Mouse (Mus musculus) hindlimb bud, embryonic 11.5 days (tissue): ENCODE measurements around the gene Ifitm10.
A peak's percentile ranks its signal among the peaks of the same experiment; 100 is the strongest.
"Not testable (repeated sequence)": the region's sequence is repeated elsewhere in the genome, so short reads cannot be mapped to it uniquely, and the experiment has no call there.

Experiments used
- DNase-seq: peaks from one replicate; pipeline ENCODE4 v3.0.0-alpha.2; 2012; ENCODE audit warnings: low read depth, low spot score; ENCODE audit errors: extremely low spot score

The Ifitm10 gene

DNA sequence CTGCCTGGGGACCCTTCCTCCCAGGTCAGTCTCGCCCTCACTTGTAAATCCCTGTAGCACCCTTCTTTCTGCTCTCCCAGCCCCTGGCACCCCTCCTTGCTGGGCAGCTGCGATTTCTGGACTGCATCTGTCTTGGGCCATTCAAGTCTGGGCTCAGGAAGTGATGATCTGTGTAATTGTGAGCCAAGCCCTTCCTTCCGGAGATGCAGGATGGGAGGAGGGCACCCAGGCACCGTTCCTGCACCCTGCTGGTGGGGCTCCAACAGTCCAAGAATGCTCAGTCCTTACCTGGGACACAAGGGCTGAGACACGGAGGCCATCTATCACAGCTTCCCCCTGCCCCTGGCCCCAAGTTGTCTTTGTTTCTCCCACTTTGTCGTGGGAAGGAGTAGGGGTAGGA, 3.7 kb downstream of the Ifitm10 start:
- DNase-seq, result no peak

DNA sequence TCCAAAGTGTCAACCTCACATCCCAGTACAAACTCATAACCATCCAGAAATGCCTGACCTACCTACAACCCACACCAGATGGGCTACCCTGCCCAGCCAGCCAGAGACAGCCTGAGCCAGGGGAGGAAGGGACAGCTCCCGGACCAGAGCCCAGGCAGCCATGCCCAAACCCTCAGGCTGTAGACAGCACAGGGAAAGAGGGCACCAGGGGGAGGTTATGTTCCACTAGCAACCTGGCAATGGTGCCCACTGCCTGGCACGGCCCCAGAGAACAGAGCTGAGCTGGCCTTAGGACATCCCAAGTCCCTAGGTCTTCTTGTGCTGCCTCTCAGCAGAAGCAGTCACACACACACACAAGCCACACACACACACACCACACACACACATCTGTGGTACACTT, 4.7 kb downstream of the Ifitm10 start:
- DNase-seq, result no peak

- DNase-seq, result no peak
Observed at GRCm38 (mm10) chr7:142363107-142363506, 10.4 kb downstream of the Ifitm10 start.

GRCm38 (mm10) chr7:142360743-142361142, 12.8 kb downstream of the Ifitm10 start:
- DNase-seq, result no peak

GRCm38 (mm10) chr7:142359129-142359528, 14.4 kb downstream of the Ifitm10 start:
- DNase-seq, result no peak

GRCm38 (mm10) chr7:142357566-142357965, 16.0 kb downstream of the Ifitm10 start:
- DNase-seq, result no peak

- no peak for DNase-seq
Observed at GRCm38 (mm10) chr7:142354661-142355233, 18.8 kb downstream of the Ifitm10 start.

DNA sequence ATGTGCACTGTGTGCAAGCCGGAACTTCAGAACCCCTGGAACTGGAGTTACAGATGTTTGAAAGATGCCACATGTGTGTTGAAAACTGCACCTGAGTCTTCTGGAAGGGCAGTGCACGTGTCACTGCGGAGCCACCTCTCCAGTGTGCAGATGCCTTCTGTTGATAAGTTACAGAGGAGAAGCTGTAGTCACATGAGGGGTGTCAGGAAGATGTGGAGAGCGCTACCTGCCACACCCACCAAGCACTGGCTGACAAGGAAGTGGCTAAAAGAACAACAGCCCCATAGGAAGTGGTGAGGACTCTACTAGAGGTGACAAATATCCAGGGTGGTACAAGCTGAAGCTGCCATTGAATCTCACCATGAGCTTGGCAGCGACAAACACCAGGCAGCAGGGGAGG, 19.7 kb downstream of the Ifitm10 start:
- DNase-seq, result no peak

- no peak for DNase-seq
Observed at GRCm38 (mm10) chr7:142351569-142351968, 22.0 kb downstream of the Ifitm10 start.

DNA sequence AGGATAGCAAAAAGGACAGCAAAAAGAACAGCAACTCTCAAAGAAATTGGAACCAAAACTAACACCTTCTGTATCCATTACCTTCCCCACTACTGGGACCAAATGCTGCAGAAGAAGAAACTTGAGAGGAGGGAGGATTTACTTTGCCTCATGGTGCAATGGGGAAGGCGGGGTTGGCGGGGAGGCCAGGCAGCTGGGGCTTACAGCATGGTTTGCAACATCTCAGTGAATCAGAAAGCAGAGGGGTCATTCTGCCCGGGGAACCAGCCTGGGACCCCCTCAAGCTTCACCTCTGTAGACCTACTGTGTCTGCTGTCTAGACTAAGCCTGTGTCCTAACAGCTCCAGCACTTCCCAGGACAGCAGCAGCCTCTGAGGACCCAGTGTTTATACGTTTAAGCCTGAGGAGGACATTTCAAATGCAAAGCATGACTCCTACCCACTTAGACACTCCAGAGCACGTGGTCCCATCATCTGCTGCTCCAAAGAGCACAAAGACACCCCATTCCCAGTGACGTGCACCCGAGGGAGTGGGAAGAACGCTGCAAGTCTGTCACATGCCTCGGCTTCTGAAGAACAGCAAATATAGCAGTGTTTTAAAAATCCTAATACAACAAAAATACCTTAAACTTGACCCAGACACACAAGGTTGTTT, 24.1 kb downstream of the Ifitm10 start:
- no peak for DNase-seq

GRCm38 (mm10) chr7:142347542-142347941, 26.0 kb downstream of the Ifitm10 start:
- no peak for DNase-seq

DNA sequence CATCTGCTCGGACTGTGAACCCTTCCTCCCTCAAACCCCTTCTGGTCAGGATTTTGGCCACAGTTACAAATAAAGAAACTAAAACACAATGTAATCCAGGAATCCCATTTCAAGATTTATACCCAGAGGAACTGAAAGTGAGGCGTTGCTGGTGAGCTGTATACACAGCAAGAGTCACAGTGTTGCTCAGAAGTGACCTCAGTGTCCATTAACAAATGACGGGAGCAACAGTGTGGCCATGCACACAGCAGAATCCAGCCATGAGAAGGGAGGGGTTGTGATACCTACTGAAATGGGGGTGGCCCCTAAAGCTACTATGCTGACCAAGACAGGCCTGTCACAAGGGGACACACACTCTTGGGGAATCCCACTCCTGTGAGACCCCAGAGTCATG, 31.3 kb downstream of the Ifitm10 start:
- DNase-seq, result no peak

DNA sequence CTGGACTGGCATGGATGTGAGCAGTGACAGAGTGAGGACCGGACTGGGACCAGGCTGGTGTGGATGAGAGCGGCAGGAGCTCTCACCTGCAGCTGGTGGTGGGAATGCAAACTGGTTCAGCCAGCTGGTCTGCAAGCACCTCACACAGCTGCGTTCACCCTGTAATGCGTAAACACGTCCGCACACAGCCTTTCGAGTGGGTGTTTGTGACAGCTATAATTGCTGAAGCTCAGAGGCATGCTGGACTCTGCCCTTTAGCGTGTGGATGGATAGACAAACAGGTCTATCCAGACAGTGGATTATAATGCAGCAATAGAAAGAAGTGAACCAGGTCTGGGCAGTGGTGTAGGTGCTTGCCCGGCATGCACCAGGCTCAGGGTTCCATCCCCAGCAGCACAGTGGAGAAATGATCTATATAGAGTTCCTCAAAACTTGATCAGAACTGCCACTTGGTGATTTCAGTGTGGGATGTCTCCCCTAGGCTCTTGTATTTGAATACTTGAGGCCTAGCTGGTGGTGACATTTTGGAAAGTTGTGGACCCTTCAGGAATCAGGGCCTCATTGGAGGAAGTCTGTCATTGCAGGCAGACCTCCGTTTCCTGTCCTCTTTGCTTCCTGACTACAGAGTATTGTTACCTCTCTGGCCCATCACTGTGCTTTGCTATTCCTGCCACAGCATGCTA, 31.8 kb downstream of the Ifitm10 start:
- no peak for DNase-seq

DNA sequence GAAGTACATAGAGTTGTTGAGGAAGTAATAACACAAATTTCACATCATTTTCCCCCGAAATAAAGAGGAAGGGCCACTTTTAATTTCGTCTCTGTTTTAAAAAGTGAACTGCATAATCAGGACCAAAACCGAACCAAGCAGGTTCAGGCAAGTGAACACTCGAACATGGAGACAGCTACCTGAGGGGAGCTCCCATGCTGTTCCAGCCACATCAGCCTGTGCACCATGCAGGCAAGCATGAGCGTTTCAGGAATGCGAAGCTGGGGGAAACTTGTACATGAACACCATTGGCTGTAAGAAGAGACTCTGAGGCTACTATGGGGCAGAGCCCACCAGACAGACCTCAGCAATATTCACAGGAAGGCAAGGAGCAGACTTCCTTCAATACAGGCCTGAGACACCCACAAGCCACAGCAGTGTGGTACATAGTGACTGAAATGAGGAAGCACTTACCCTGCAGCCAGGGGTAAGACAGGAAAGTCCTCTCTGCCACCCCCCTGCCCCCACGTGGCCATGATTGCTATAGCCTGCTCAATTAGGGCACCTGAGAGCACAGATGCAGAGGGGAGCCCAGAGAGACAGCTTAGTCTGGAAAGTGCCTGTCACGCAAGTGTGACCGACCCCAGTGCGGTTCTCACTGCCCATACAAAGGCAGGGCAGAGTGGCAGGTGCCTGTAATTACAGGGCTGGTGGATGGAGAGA, 33.1 kb downstream of the Ifitm10 start:
- no peak for DNase-seq

- DNase-seq, result no peak
Observed at GRCm38 (mm10) chr7:142335151-142335550, 38.4 kb downstream of the Ifitm10 start.

GRCm38 (mm10) chr7:142334246-142334645, 39.3 kb downstream of the Ifitm10 start:
- DNase-seq, result peak; percentile 82

DNA sequence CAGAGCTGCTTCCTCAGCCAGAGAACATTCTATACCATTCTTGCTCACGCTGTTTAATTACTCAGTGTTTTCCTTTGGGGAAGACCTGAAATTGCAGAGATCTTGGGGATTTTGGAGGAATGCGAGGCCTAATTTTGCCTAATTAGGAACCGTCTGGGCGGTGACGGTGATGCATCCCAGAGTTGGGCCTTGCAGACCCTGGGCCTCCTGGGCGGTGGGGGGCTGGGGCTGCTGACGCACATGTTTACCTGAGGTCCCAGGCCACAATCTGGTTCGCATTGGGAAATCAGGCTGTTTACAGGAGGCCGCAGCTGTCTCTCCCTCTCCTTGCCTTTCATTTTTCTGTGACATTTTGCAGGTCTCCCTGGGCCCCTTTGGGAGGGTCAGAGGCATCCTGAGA, 40.8 kb downstream of the Ifitm10 start:
- not testable (repeated sequence) for DNase-seq

GRCm38 (mm10) chr7:142331281-142331680, 42.3 kb downstream of the Ifitm10 start:
- no peak for DNase-seq

- DNase-seq, result no peak
Observed at GRCm38 (mm10) chr7:142330271-142330724, 43.3 kb downstream of the Ifitm10 start.

DNA sequence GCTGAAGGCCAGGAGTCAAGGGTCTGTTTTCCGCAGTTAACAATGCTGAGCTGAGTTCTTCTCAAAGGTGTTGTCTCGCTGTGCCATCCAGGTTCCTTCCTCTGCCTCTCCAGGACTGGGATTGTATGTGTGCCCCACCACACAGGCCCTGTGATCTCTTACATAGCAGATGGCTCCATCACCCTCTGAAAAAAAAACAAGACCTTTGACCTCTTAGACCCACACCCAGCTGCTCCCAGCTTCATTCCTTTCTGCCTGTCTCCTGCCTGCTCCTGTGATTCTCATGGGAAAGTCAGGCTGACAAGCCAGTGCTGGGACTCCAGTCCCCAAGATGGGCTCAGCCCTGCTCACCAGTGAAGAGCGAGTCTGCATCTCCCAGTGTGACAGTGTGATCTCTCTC, 45.0 kb downstream of the Ifitm10 start:
- no peak for DNase-seq

DNA sequence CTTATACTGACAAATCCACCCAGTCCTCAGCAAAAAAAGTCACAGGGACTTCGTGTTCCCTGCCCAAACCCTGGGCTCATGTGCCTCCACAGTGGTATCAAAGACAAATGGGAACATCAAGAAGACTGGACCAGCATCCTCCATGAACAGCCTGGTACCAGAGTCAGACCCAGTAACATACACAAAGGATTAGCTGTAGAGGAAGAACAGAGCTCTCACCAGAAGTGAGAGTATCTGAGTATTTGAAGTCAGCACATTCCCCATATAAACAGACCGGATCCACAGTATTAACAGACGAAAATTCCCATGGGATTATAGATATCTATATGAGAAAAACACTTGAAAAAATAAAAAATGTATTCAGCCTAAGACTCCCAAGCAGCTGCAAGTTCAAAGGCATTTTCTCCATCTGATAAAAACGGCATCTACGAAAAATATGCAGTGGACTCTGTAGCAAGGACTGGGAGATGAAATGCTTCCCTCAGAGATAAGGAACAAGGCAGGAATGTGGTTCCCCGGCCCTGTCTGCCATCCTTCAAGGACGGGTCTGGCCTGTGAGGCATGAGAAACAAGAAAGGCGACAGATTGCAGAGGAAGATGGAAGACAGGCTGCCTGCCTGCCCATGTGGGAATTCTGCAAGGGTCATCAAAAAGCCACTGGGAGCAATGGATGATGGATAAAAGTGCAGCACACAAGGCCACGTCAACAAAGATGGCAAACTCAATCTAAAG, 46.7 kb downstream of the Ifitm10 start:
- DNase-seq, result no peak
